Mouse (Mus musculus): Measurements from ENCODE around the gene Sema4c. TPM values are rescaled to one million over a fixed set of nuclear protein-coding genes. Genes with fewer than 3 reads are reported as not detected.

The Sema4c gene
- polyA plus RNA-seq, 1 experiment = 30.7 TPM

GRCm38 (mm10) chr1:36547981-36548598, 10.1 kb downstream of the Sema4c start:
- TF ChIP-seq TCF12 (IDR thresholded peaks at IDR 0.05; ENCODE audit: insufficient read depth, poor library complexity, severe bottlenecking) (no peak), POLR2AphosphoS2 (IDR thresholded peaks at IDR 0.05; ENCODE audit: insufficient read length, low read depth) (peak; percentile 46)
- Histone ChIP-seq H3K4me2 (ENCODE audit: low read depth) (no peak overlapping the region), H3K36me3 (ENCODE audit: control insufficient read depth, insufficient read depth) (peaks cover 38% of the 10 kb centered on the region)

GRCm38 (mm10) chr1:36546888-36547471, 11.2 kb downstream of the Sema4c start, which contains the start of gene Ankrd39:
Gene Ankrd39 (minus strand): TSS chr1:36547445.
- H3K27me3 ChIP-seq (ENCODE audit: control insufficient read depth, insufficient read depth, insufficient read length) = no peaks in the 10 kb centered on the region
- peak within 1 kb of the TSS; percentile 37 for H3K4me3 ChIP-seq
- TF ChIP-seq MYOG (IDR thresholded peaks at IDR 0.05; ENCODE audit: control insufficient read depth in 1 of 3, insufficient read depth in 1 of 3, insufficient read length in 2 of 3, low read depth in 2 of 3) (no peak), CEBPB (IDR thresholded peaks at IDR 0.05; ENCODE audit: insufficient read depth, poor library complexity, severe bottlenecking) (no peak), SRF (IDR thresholded peaks at IDR 0.05; ENCODE audit: control insufficient read depth, insufficient read length, low read depth) (peak; percentile 71), POLR2A (IDR thresholded peaks at IDR 0.05; ENCODE audit: insufficient read length, low read depth) (peak; percentile 76), MAX (IDR thresholded peaks at IDR 0.05; ENCODE audit: low read depth) (no peak), POLR2AphosphoS2 (IDR thresholded peaks at IDR 0.05; ENCODE audit: insufficient read length, low read depth) (peak; percentile 53)
- peaks cover 27% of the 10 kb centered on the region for H3K36me3 ChIP-seq (ENCODE audit: control insufficient read depth, insufficient read depth)
- peak within 1 kb of the TSS; percentile 70 for H3K4me2 ChIP-seq (ENCODE audit: low read depth)
- peaks cover 20% of the 10 kb centered on the region for H3K79me2 ChIP-seq (ENCODE audit: control insufficient read depth, insufficient read depth)
- peak within 1 kb of the TSS; percentile 39 for H3ac ChIP-seq (ENCODE audit: control insufficient read depth, insufficient read length)

More at GRCm38 (mm10) chr1:36547981-36548598, 10.1 kb downstream of the Sema4c start:
- H3ac ChIP-seq (ENCODE audit: control insufficient read depth, insufficient read length) = no peak overlapping the region
- H3K4me3 ChIP-seq = no peak overlapping the region
- H3K79me2 ChIP-seq (ENCODE audit: control insufficient read depth, insufficient read depth) = peaks cover 20% of the 10 kb centered on the region
- no peaks in the 10 kb centered on the region for H3K27me3 ChIP-seq (ENCODE audit: control insufficient read depth, insufficient read depth, insufficient read length)

- Histone ChIP-seq H3K4me3 (peak overlapping the region; percentile 37), H3K36me3 (ENCODE audit: control insufficient read depth, insufficient read depth) (peaks cover 17% of the 10 kb centered on the region), H3K79me2 (ENCODE audit: control insufficient read depth, insufficient read depth) (peaks cover 19% of the 10 kb centered on the region), H3K27me3 (ENCODE audit: control insufficient read depth, insufficient read depth, insufficient read length) (no peaks in the 10 kb centered on the region), H3K4me2 (ENCODE audit: low read depth) (peak overlapping the region; percentile 70), H3ac (ENCODE audit: control insufficient read depth, insufficient read length) (peak overlapping the region; percentile 39)
- no peak for TF ChIP-seq POLR2AphosphoS2 (IDR thresholded peaks at IDR 0.05; ENCODE audit: insufficient read length, low read depth)
Observed at GRCm38 (mm10) chr1:36545845-36546600, 12.1 kb downstream of the Sema4c start.

GRCm38 (mm10) chr1:36545382-36545781, 12.8 kb downstream of the Sema4c start:
- Histone ChIP-seq H3K4me2 (ENCODE audit: low read depth) (peak overlapping the region; percentile 27), H3K79me2 (ENCODE audit: control insufficient read depth, insufficient read depth) (peaks cover 15% of the 10 kb centered on the region), H3K36me3 (ENCODE audit: control insufficient read depth, insufficient read depth) (peaks cover 12% of the 10 kb centered on the region), H3K4me3 (peak overlapping the region; percentile 37), H3K27me3 (ENCODE audit: control insufficient read depth, insufficient read depth, insufficient read length) (no peaks in the 10 kb centered on the region), H3ac (ENCODE audit: control insufficient read depth, insufficient read length) (no peak overlapping the region)
- TF ChIP-seq SRF (IDR thresholded peaks at IDR 0.05; ENCODE audit: control insufficient read depth, insufficient read length, low read depth) = no peak
- TF ChIP-seq MYOD1 (IDR thresholded peaks at IDR 0.05; ENCODE audit: control insufficient read depth in 1 of 3, insufficient read length in 2 of 3, low read depth in 2 of 3) = no peak
- TF ChIP-seq POLR2AphosphoS2 (IDR thresholded peaks at IDR 0.05; ENCODE audit: insufficient read length, low read depth) = no peak
- no peak for TF ChIP-seq POLR2A (IDR thresholded peaks at IDR 0.05; ENCODE audit: insufficient read length, low read depth)

GRCm38 (mm10) chr1:36542925-36543324, 15.2 kb downstream of the Sema4c start:
- H3K27me3 ChIP-seq (ENCODE audit: control insufficient read depth, insufficient read depth, insufficient read length) = no peaks in the 10 kb centered on the region
- no peaks in the 10 kb centered on the region for H3K36me3 ChIP-seq (ENCODE audit: control insufficient read depth, insufficient read depth)
- H3K4me3 ChIP-seq = no peak overlapping the region
- TF ChIP-seq MYOD1 (IDR thresholded peaks at IDR 0.05; ENCODE audit: control insufficient read depth in 1 of 3, insufficient read length in 2 of 3, low read depth in 2 of 3) = peak in 1 of 3 experiments; percentile 66
- TF ChIP-seq MAX (IDR thresholded peaks at IDR 0.05; ENCODE audit: low read depth) = no peak
- no peak for TF ChIP-seq REST (IDR thresholded peaks at IDR 0.05; ENCODE audit: insufficient read depth, insufficient read length)
- peak in 2 of 3 experiments; percentile 41 to 51 for TF ChIP-seq MYOG (IDR thresholded peaks at IDR 0.05; ENCODE audit: control insufficient read depth in 1 of 3, insufficient read depth in 1 of 3, insufficient read length in 2 of 3, low read depth in 2 of 3)
- peaks cover 15% of the 10 kb centered on the region for H3K79me2 ChIP-seq (ENCODE audit: control insufficient read depth, insufficient read depth)
- H3ac ChIP-seq (ENCODE audit: control insufficient read depth, insufficient read length) = no peak overlapping the region
- H3K4me2 ChIP-seq (ENCODE audit: low read depth) = no peak overlapping the region

- Histone ChIP-seq H3ac (ENCODE audit: control insufficient read depth, insufficient read length) (no peak overlapping the region), H3K36me3 (ENCODE audit: control insufficient read depth, insufficient read depth) (no peaks in the 10 kb centered on the region), H3K4me2 (ENCODE audit: low read depth) (no peak overlapping the region), H3K4me3 (no peak overlapping the region), H3K27me3 (ENCODE audit: control insufficient read depth, insufficient read depth, insufficient read length) (no peaks in the 10 kb centered on the region), H3K79me2 (ENCODE audit: control insufficient read depth, insufficient read depth) (peaks cover 15% of the 10 kb centered on the region)
- TF ChIP-seq USF1 (IDR thresholded peaks at IDR 0.05; ENCODE audit: low read depth) (no peak), MYOD1 (IDR thresholded peaks at IDR 0.05; ENCODE audit: control insufficient read depth in 1 of 3, insufficient read length in 2 of 3, low read depth in 2 of 3) (peak in 1 of 3 experiments; percentile 53)
Observed at GRCm38 (mm10) chr1:36541844-36542243, 16.3 kb downstream of the Sema4c start.

All from myocyte (in vitro differentiated cells).